Mouse (Mus musculus): ENCODE results near the gene Dntt.

DNA sequence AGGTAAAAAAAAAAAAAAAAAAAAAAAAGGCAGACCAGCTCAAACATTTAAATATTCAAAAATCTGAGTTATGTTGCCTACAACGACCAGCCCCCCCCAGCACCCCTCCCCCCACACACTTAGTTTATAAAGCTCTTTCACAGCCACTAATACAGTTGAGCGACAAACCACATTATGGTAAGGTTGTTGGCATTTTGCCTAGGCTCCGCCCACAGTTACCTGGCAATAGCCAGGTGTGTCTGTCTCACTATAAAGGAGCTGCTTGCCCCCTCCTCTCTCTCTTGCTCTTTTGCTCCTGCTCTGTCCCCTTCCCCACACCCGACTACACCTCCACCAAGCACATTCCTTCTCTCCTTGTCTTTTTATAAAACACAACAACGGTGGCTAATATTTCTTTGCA, 17.4 kb upstream of the Dntt start:
- no peak for TF ChIP-seq POLR2A (IDR thresholded peaks at IDR 0.05; ENCODE audit: insufficient read depth, low read length)
- no peak for TF ChIP-seq CTCF (IDR thresholded peaks at IDR 0.05; ENCODE audit: low read depth, low read length)

Data from ES-Bruce4 (cell line).